In the genomic region with DNA sequence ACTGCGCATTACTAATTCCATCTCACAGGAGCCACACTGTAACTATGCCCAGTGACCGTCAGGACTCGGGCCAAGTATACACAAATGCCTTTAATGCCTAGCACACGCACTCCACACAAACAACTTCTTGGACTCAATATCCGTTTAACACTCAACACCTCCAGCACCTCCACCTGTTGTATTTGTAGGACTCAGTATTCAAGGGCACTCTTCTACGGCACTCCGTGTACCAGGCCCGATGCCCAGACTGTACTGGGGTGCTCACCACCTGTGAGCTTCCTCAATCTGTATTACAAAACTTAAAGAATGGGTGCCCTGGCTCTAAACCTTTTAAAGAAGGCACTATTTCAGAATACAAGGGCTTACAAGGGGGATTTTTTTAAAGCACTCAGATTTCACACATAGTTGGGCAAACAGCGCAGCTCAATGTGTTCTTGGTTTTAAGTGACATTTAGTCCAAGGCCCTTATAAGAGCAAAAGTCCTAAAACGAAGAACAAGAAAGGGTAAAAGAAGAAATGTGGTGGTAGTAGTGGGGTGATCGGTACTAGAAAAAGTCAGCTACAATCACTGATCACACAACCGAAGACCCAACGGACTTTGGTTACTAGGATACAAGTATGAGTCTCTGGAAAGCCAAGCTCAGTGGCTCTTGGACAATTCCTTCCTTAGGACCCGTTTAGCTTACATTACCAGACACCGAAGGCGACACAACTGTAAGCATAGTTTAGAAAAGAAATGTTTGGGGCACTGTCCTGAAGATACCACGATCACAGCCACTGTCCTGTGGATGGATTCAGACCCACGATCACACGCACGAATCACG, we compare ENCODE assay signal across 9 mouse cellular contexts. TPM values are rescaled to one million over a fixed set of nuclear protein-coding genes. Genes with fewer than 3 reads are reported as not detected.
DNase-seq lines count a peak whose midpoint lies in the region; ATAC-seq and TF ChIP-seq lines count a peak whose summit lies in the region.
"Had no signal": no experiment of that assay in that cellular context is flagged by ENCODE, and none has a peak within 500 bp of the region (broad histone marks: within the 10 kb centered on the region; RNA-seq: fewer than 3 reads in every experiment).

No protein-coding gene starts in this region.

- intact Hi-C loops in heart, adult 2 months (cut with DNase I) = loop anchor here (5.0 to 10.0 kb wide), 2 partner anchors 282 to 525 kb away; partner anchors contain the start of genes Insig1 and Rbm33
- intact Hi-C loops in heart, postnatal 25 days (cut with DNase I) = loop anchor here (5.0 to 10.0 kb wide), 2 partner anchors 108 to 305 kb away; no protein-coding TSS in a partner anchor

- no peak for DNase-seq in heart, adult 2 months
- DNase-seq in heart, postnatal 25 days (ENCODE audit: low spot score) = no peak
- peak; percentile 25 for DNase-seq in cerebellum, postnatal 25 days
- no peak for DNase-seq in hindbrain, embryonic 10.5 days (ENCODE audit: low spot score)
- DNase-seq in testis, postnatal 14 days (ENCODE audit: low spot score) = no peak
- no peak for DNase-seq in layer of hippocampus, adult 8-10 months (ENCODE audit: low spot score in 2 of 2)

- peak overlapping the region; percentile 97 for H3K27ac ChIP-seq in heart, adult 2 months
- peak overlapping the region; percentile 95 for H3K27ac ChIP-seq in hindbrain, embryonic 10.5 days
- H3K27ac ChIP-seq in liver, embryonic 15.5 days (replicated peaks) = peak overlapping the region; percentile 89
- H3K27ac ChIP-seq in small intestine, adult 2 months (ENCODE audit: insufficient read depth, low read depth, low read length) = peak overlapping the region; percentile 98

- H3K4me2 ChIP-seq in liver, embryonic 15.5 days = peak overlapping the region; percentile 80

- peak overlapping the region; percentile 80 for H3K9ac ChIP-seq in heart, adult 2 months (ENCODE audit: low read depth, low read length)
- peak overlapping the region; percentile 96 for H3K9ac ChIP-seq in liver, embryonic 15.5 days

- no peak for TF ChIP-seq EP300 in heart, adult 2 months (IDR thresholded peaks at IDR 0.05; ENCODE audit: insufficient read depth, low read depth, low read length)

- no peaks in the 10 kb centered on the region for H3K79me2 ChIP-seq in heart, adult 2 months (replicated peaks; ENCODE audit: control insufficient read depth, insufficient read depth, low read length)

- no peaks in the 10 kb centered on the region for H3K27me3 ChIP-seq in heart, adult 2 months (ENCODE audit: control insufficient read depth, insufficient read depth, low read length)
- no peaks in the 10 kb centered on the region for H3K27me3 ChIP-seq in hindbrain, embryonic 10.5 days (ENCODE audit: insufficient read depth, poor library complexity, severe bottlenecking)
- H3K27me3 ChIP-seq in liver, embryonic 15.5 days = no peaks in the 10 kb centered on the region
- H3K27me3 ChIP-seq in small intestine, adult 2 months (ENCODE audit: control insufficient read depth, insufficient read depth, low read length) = no peaks in the 10 kb centered on the region

- no peaks in the 10 kb centered on the region for H3K9me3 ChIP-seq in hindbrain, embryonic 10.5 days
- no peaks in the 10 kb centered on the region for H3K9me3 ChIP-seq in liver, embryonic 15.5 days (replicated peaks)

- no peak for ATAC-seq in liver, embryonic 15.5 days (ENCODE audit: insufficient read depth)

- TF ChIP-seq CTCF in heart, adult 2 months (IDR thresholded peaks at IDR 0.05) = no peak
- TF ChIP-seq CTCF in small intestine, adult 2 months (IDR thresholded peaks at IDR 0.05; ENCODE audit: extremely low read depth, insufficient read length, insufficient replicate concordance, low read depth, low read length) = no peak

- peak overlapping the region; percentile 65 for H3K4me3 ChIP-seq in heart, adult 2 months
- H3K4me3 ChIP-seq in hindbrain, embryonic 10.5 days = peak overlapping the region; percentile 79
- H3K4me3 ChIP-seq in liver, embryonic 15.5 days (replicated peaks) = peak overlapping the region; percentile 98
- peak overlapping the region; percentile 68 for H3K4me3 ChIP-seq in small intestine, adult 2 months (ENCODE audit: low read depth, low read length)

- TF ChIP-seq POLR2A in heart, adult 2 months (IDR thresholded peaks at IDR 0.05; ENCODE audit: insufficient read depth, low read depth, low read length) = no peak
- no peak for TF ChIP-seq POLR2A in small intestine, adult 2 months (IDR thresholded peaks at IDR 0.05; ENCODE audit: low read depth, low read length)

- 16% methylated on average over 21 of the region's 21 CpGs for WGBS in heart, adult 2 months
- WGBS in hindbrain, embryonic 10.5 days = 37% methylated on average over 21 of the region's 21 CpGs
- 28% methylated on average over 21 of the region's 21 CpGs for whole genome bisulfite sequencing in liver, embryonic 15.5 days (ENCODE audit: insufficient replicate concordance)
- WGBS in small intestine, adult 2 months = 10% methylated on average over 21 of the region's 21 CpGs

- no peaks in the 10 kb centered on the region for H3K36me3 ChIP-seq in heart, adult 2 months (ENCODE audit: control insufficient read depth, insufficient read depth, low read length)
- peaks cover 45% of the 10 kb centered on the region for H3K36me3 ChIP-seq in hindbrain, embryonic 10.5 days
- H3K36me3 ChIP-seq in liver, embryonic 15.5 days (replicated peaks) = peaks cover 45% of the 10 kb centered on the region
- H3K36me3 ChIP-seq in small intestine, adult 2 months (ENCODE audit: control insufficient read depth, insufficient read depth, low read length) = peaks cover 27% of the 10 kb centered on the region

- peaks cover 10% of the 10 kb centered on the region for H3K4me1 ChIP-seq in heart, adult 2 months (ENCODE audit: control insufficient read depth, insufficient read depth, low read length)
- peaks cover 24% of the 10 kb centered on the region for H3K4me1 ChIP-seq in hindbrain, embryonic 10.5 days (replicated peaks)
- peaks cover 33% of the 10 kb centered on the region for H3K4me1 ChIP-seq in liver, embryonic 15.5 days (replicated peaks)
- H3K4me1 ChIP-seq in small intestine, adult 2 months (ENCODE audit: control insufficient read depth, insufficient read depth, insufficient read length, low read length) = no peaks in the 10 kb centered on the region; the same call in 1 of the 2 replicates

RNA-seq across cellular contexts. Expression of gene Paxip1, which starts 1.2 kb away (rescaled TPM):
- total RNA-seq in heart, adult 2 months (2021) = 10 to 100 TPM; 14.6 to 18.8 TPM
- polyA plus RNA-seq in heart, adult 2 months (2012; rRNA removed) = 11.5 and 12.2 TPM in 2 replicates
- 10 to 100 TPM; 14.5 to 17.8 TPM for total RNA-seq in heart, postnatal 25 days (2021)
- 48.7 and 55.6 TPM in 2 replicates for polyA plus RNA-seq in hindbrain, embryonic 10.5 days (2016; fragmentation: Nextera tagmentation; extraction: Ambion mirVana)
- polyA plus RNA-seq in liver, embryonic 15.5 days (2015; fragmentation: Nextera tagmentation; extraction: Ambion mirVana) = 18.5 and 19.8 TPM in 2 replicates
- polyA plus RNA-seq in small intestine, adult 2 months (2012; rRNA removed) = 14.4 and 27.3 TPM in 2 replicates
- 10 to 100 TPM; 43.9 to 48.1 (median 46.5) TPM for total RNA-seq in layer of hippocampus, adult 8-10 months (2022)

RNA-seq across cellular contexts. Expression of gene Htr5a, which starts 51.7 kb away (rescaled TPM):
- total RNA-seq in heart, adult 2 months (2021) = not detected
- polyA plus RNA-seq in heart, adult 2 months (2012; rRNA removed) = not detected in 2 replicates
- not detected for total RNA-seq in heart, postnatal 25 days (2021)
- 0.07 TPM in 1 of 2 replicates, not detected in the other for polyA plus RNA-seq in hindbrain, embryonic 10.5 days (2016; fragmentation: Nextera tagmentation; extraction: Ambion mirVana)
- not detected in 2 replicates for polyA plus RNA-seq in liver, embryonic 15.5 days (2015; fragmentation: Nextera tagmentation; extraction: Ambion mirVana)
- polyA plus RNA-seq in small intestine, adult 2 months (2012; rRNA removed) = not detected in 2 replicates
- total RNA-seq in layer of hippocampus, adult 8-10 months (2022) = 10 to 100 TPM in 1 of 4 experiments, 1 to 10 TPM in 3; 7.5 to 10.2 (median 8.7) TPM
- total RNA-seq: adrenal gland, postnatal 36 days had no signal

Comparison
In these comparisons a context has a peak if more than half of its experiments do, and no peak if none do; other contexts are left out.
1. DNase-seq: peak in cerebellum, postnatal 25 days (2 of 2); none in heart, adult 2 months (0 of 2), heart, postnatal 25 days (single experiment), hindbrain, embryonic 10.5 days (single experiment), testis, postnatal 14 days (single experiment) and layer of hippocampus, adult 8-10 months (0 of 2).
2. Peak in every context shown above with its lines, with median percentiles within 50 percentile points of each other: H3K27ac ChIP-seq and H3K4me3 ChIP-seq.